Mouse (Mus musculus): ENCODE measurements at regions not wholly inside any gene's neighbourhood (a gene's known extent, or its start where the extent isn't known, plus 50 kb on each side); places are given as distances from the start of the nearest gene placed in this dataset.
A peak's percentile ranks its signal among the peaks of the same experiment; 100 is the strongest.

GRCm38 (mm10) chr9:116314803-116315202 is 139.6 kb upstream of the Tgfbr2 start:
- Histone ChIP-seq H3K4me1 (ENCODE audit: control insufficient read depth, insufficient read depth, insufficient read length, low read length) (peaks cover 7% of the 10 kb centered on the region; the same call in 1 of the 2 replicates), H3K4me3 (ENCODE audit: insufficient read depth, low read depth, low read length) (no peak overlapping the region), H3K27ac (replicated peaks; ENCODE audit: low read depth, low read length) (0 out of 2 replicates have a peak overlapping the region, but pooled peaks have one; percentile 36)

- peaks cover 5% of the 10 kb centered on the region; the same call in 1 of the 2 replicates for H3K4me1 ChIP-seq (ENCODE audit: control insufficient read depth, insufficient read depth, insufficient read length, low read length)
- no peak overlapping the region for H3K4me3 ChIP-seq (ENCODE audit: insufficient read depth, low read depth, low read length)
- H3K27ac ChIP-seq (replicated peaks; ENCODE audit: low read depth, low read length): peak overlapping the region; percentile 36; the same call in 1 of the 2 replicates
Observed at GRCm38 (mm10) chr9:116313932-116314790, 139.0 kb upstream of the Tgfbr2 start.

- no peak overlapping the region for H3K4me3 ChIP-seq (ENCODE audit: insufficient read depth, low read depth, low read length)
- H3K4me1 ChIP-seq (ENCODE audit: control insufficient read depth, insufficient read depth, insufficient read length, low read length): no peaks in the 10 kb centered on the region; the same call in 1 of the 2 replicates
- no peak overlapping the region for H3K27ac ChIP-seq (replicated peaks; ENCODE audit: low read depth, low read length)
Observed at GRCm38 (mm10) chr9:116311364-116311763, 136.2 kb upstream of the Tgfbr2 start.

- H3K4me1 ChIP-seq (ENCODE audit: control insufficient read depth, insufficient read depth, insufficient read length, low read length): no peaks in the 10 kb centered on the region
- H3K4me3 ChIP-seq (ENCODE audit: insufficient read depth, low read depth, low read length): no peak overlapping the region
- H3K27ac ChIP-seq (replicated peaks; ENCODE audit: low read depth, low read length): no peak overlapping the region
Observed at GRCm38 (mm10) chr9:116301602-116302001, 126.4 kb upstream of the Tgfbr2 start.

- Histone ChIP-seq H3K4me3 (ENCODE audit: insufficient read depth, low read depth, low read length) (no peak overlapping the region), H3K27ac (replicated peaks; ENCODE audit: low read depth, low read length) (no peak overlapping the region), H3K4me1 (ENCODE audit: control insufficient read depth, insufficient read depth, insufficient read length, low read length) (no peaks in the 10 kb centered on the region)
Observed at GRCm38 (mm10) chr9:116298791-116299190, 123.6 kb upstream of the Tgfbr2 start.

GRCm38 (mm10) chr9:116296349-116296748 is 121.2 kb upstream of the Tgfbr2 start:
- Histone ChIP-seq H3K4me3 (ENCODE audit: insufficient read depth, low read depth, low read length) (no peak overlapping the region), H3K4me1 (ENCODE audit: control insufficient read depth, insufficient read depth, insufficient read length, low read length) (peaks cover 7% of the 10 kb centered on the region; the same call in 1 of the 2 replicates), H3K27ac (replicated peaks; ENCODE audit: low read depth, low read length) (no peak overlapping the region)

GRCm38 (mm10) chr9:116294073-116294472 is 118.9 kb upstream of the Tgfbr2 start:
- H3K4me3 ChIP-seq (ENCODE audit: insufficient read depth, low read depth, low read length): no peak overlapping the region
- H3K27ac ChIP-seq (replicated peaks; ENCODE audit: low read depth, low read length): no peak overlapping the region
- peaks cover 7% of the 10 kb centered on the region; the same call in 1 of the 2 replicates for H3K4me1 ChIP-seq (ENCODE audit: control insufficient read depth, insufficient read depth, insufficient read length, low read length)

- Histone ChIP-seq H3K4me3 (ENCODE audit: insufficient read depth, low read depth, low read length) (no peak overlapping the region), H3K4me1 (ENCODE audit: control insufficient read depth, insufficient read depth, insufficient read length, low read length) (peaks cover 7% of the 10 kb centered on the region; the same call in 1 of the 2 replicates), H3K27ac (replicated peaks; ENCODE audit: low read depth, low read length) (no peak overlapping the region)
Observed at GRCm38 (mm10) chr9:116293110-116293509, 118.0 kb upstream of the Tgfbr2 start.

GRCm38 (mm10) chr9:116291624-116292023 is 116.5 kb upstream of the Tgfbr2 start:
- H3K27ac ChIP-seq (replicated peaks; ENCODE audit: low read depth, low read length): no peak overlapping the region
- peaks cover 7% of the 10 kb centered on the region; the same call in 1 of the 2 replicates for H3K4me1 ChIP-seq (ENCODE audit: control insufficient read depth, insufficient read depth, insufficient read length, low read length)
- no peak overlapping the region for H3K4me3 ChIP-seq (ENCODE audit: insufficient read depth, low read depth, low read length)

- no peak overlapping the region for H3K27ac ChIP-seq (replicated peaks; ENCODE audit: low read depth, low read length)
- H3K4me3 ChIP-seq (ENCODE audit: insufficient read depth, low read depth, low read length): no peak overlapping the region
- peaks cover 7% of the 10 kb centered on the region; the same call in 1 of the 2 replicates for H3K4me1 ChIP-seq (ENCODE audit: control insufficient read depth, insufficient read depth, insufficient read length, low read length)
Observed at GRCm38 (mm10) chr9:116290896-116291295, 115.7 kb upstream of the Tgfbr2 start.

- Histone ChIP-seq H3K27ac (replicated peaks; ENCODE audit: low read depth, low read length) (no peak overlapping the region), H3K4me1 (ENCODE audit: control insufficient read depth, insufficient read depth, insufficient read length, low read length) (no peaks in the 10 kb centered on the region), H3K4me3 (ENCODE audit: insufficient read depth, low read depth, low read length) (no peak overlapping the region)
Observed at GRCm38 (mm10) chr9:116285691-116286431, 110.7 kb upstream of the Tgfbr2 start.

- Histone ChIP-seq H3K4me3 (ENCODE audit: insufficient read depth, low read depth, low read length) (no peak overlapping the region), H3K4me1 (ENCODE audit: control insufficient read depth, insufficient read depth, insufficient read length, low read length) (peaks cover 8% of the 10 kb centered on the region), H3K27ac (replicated peaks; ENCODE audit: low read depth, low read length) (no peak overlapping the region)
Observed at GRCm38 (mm10) chr9:116283790-116284526, 108.8 kb upstream of the Tgfbr2 start.

GRCm38 (mm10) chr9:116281654-116282053 is 106.5 kb upstream of the Tgfbr2 start:
- H3K27ac ChIP-seq (replicated peaks; ENCODE audit: low read depth, low read length): no peak overlapping the region
- no peak overlapping the region for H3K4me3 ChIP-seq (ENCODE audit: insufficient read depth, low read depth, low read length)
- peaks cover 11% of the 10 kb centered on the region for H3K4me1 ChIP-seq (ENCODE audit: control insufficient read depth, insufficient read depth, insufficient read length, low read length)

GRCm38 (mm10) chr9:116280146-116280545 is 105.0 kb upstream of the Tgfbr2 start:
- Histone ChIP-seq H3K4me3 (ENCODE audit: insufficient read depth, low read depth, low read length) (no peak overlapping the region), H3K27ac (replicated peaks; ENCODE audit: low read depth, low read length) (no peak overlapping the region), H3K4me1 (ENCODE audit: control insufficient read depth, insufficient read depth, insufficient read length, low read length) (peaks cover 12% of the 10 kb centered on the region)

- Histone ChIP-seq H3K4me3 (ENCODE audit: insufficient read depth, low read depth, low read length) (no peak overlapping the region), H3K4me1 (ENCODE audit: control insufficient read depth, insufficient read depth, insufficient read length, low read length) (peaks cover 12% of the 10 kb centered on the region), H3K27ac (replicated peaks; ENCODE audit: low read depth, low read length) (no peak overlapping the region)
Observed at GRCm38 (mm10) chr9:116278862-116279261, 103.7 kb upstream of the Tgfbr2 start.
